Mouse (Mus musculus) heart, postnatal 0 days (tissue): ENCODE measurements at regions not wholly inside any gene's neighbourhood (a gene's known extent, or its start where the extent isn't known, plus 50 kb on each side); places are given as distances from the start of the nearest gene placed in this dataset.

Experiments
- CTCF ChIP-seq: IDR thresholded peaks from 2 replicates; pipeline ENCODE4 v1.5.1; 2016; ENCODE audit warnings: antibody characterized with exemption, control low read depth, low read depth
- EP300 ChIP-seq: IDR thresholded peaks from 2 replicates; pipeline ENCODE4 v1.6.1; 2016; ENCODE audit warnings: antibody characterized with exemption, low read depth

DNA sequence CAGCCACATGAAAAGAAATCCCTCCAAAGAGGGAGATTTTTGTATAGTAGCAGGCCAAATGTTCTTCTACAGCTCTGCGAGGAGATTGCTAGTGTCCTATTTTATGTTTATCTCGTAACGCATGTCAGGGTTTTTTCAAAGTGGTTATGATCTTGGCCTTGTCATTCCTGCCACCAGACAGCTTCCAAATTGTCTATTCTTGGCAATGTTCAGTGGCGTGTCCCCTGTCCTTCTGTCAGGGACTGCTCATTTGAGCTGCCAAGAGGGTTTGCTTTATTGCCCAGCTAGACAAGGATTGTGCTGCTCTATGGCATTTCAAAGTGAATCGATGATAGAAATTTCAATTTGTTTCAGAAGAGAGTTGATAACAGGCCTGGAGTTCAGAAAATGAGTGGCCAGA lies 67.3 kb upstream of the Eif4g2 start:
- TF ChIP-seq CTCF (no peak), EP300 (no peak)
